In the genomic region with DNA sequence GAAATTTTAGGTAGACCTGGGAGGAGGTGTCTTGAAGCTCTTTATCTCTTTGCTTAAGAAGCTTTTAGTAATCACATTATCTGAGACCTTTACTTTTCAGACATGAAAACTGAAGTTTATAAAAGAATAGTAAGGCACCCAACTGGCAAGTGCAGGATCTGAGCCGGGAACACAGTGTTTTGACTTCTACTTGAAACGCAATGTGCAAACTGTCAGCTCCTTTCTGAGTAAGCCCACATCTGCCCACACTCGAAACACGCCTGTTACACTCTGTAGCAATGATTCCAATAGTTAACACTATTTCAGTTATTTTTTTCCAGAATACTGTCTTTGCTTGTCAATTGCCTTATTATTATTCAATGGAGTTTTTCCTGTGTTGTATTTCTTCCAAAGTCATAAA, we compare ENCODE assay signal across 21 mouse cellular contexts. TPM values are rescaled to one million over a fixed set of nuclear protein-coding genes. Genes with fewer than 3 reads are reported as not detected.
A peak's percentile ranks its signal among the peaks of the same experiment; 100 is the strongest.
DNase-seq lines count a peak whose midpoint lies in the region; ATAC-seq lines count a peak whose summit lies in the region.
"Had no signal": no experiment of that assay in that cellular context is flagged by ENCODE, and none has a peak within 500 bp of the region (broad histone marks: within the 10 kb centered on the region; RNA-seq: fewer than 3 reads in every experiment).

No protein-coding gene starts in this region.

- H3K4me3 ChIP-seq in heart, embryonic 11.5 days (ENCODE audit: low read depth, low read length) = no peak overlapping the region
- H3K4me3 ChIP-seq: embryonic facial prominence, embryonic 13.5 days; forebrain, embryonic 12.5 days; gastrocnemius, adult 2 months; hindbrain, embryonic 10.5 days had no signal

- WGBS in heart, embryonic 11.5 days (ENCODE audit: insufficient replicate concordance) = 83% methylated on average over 4 of the region's 4 CpGs

- no peaks in the 10 kb centered on the region; the same call in 1 of the 2 replicates for H3K36me3 ChIP-seq in heart, embryonic 11.5 days (ENCODE audit: control insufficient read depth, insufficient read depth, low read length)
- H3K36me3 ChIP-seq: forebrain, embryonic 12.5 days; hindbrain, embryonic 10.5 days had no signal

- DNase-seq in heart, adult 11 months = peak; percentile 64
- peak; percentile 48 for DNase-seq in layer of hippocampus, adult 11-12 months (ENCODE audit: low spot score)
- no peak for DNase-seq in layer of hippocampus, postnatal 25 days (ENCODE audit: extremely low spot score in 1 of 2, low spot score in 1 of 2)
- peak; percentile 59 for DNase-seq in right cerebral cortex, adult 18-20 months
- no peak for DNase-seq in right cerebral cortex, adult 2 months (ENCODE audit: low spot score in 2 of 2)
- peak; percentile 46 for DNase-seq in telencephalon, adult 2 months (ENCODE audit: low read depth, low spot score)
- no peak for DNase-seq in adrenal gland, adult (ENCODE audit: inconsistent age in 2 of 2, low spot score in 1 of 2)
- DNase-seq: adrenal gland, postnatal 14 days; cerebellum, adult 18-20 months; cerebellum, adult 9-11 months; cerebellum, postnatal 36 days; gastrocnemius, adult 2 months; gastrocnemius, postnatal 25 days; heart, postnatal 14 days had no signal

- H3K9ac ChIP-seq in heart, embryonic 11.5 days (ENCODE audit: low read depth, low read length) = no peak overlapping the region
- H3K9ac ChIP-seq: embryonic facial prominence, embryonic 13.5 days; forebrain, embryonic 12.5 days; hindbrain, embryonic 14.5 days had no signal

- no peak for ATAC-seq in heart, embryonic 11.5 days (replicated peaks; ENCODE audit: insufficient number of reproducible peaks, low FRiP score, low TSS enrichment)
- ATAC-seq: forebrain, embryonic 16.5 days had no signal

- H3K9me3 ChIP-seq in heart, embryonic 11.5 days (replicated peaks; ENCODE audit: control insufficient read depth, low read length) = no peaks in the 10 kb centered on the region
- H3K9me3 ChIP-seq: embryonic facial prominence, embryonic 13.5 days; forebrain, embryonic 12.5 days; hindbrain, embryonic 10.5 days had no signal

- no peak overlapping the region for H3K4me2 ChIP-seq in heart, embryonic 11.5 days
- H3K4me2 ChIP-seq: embryonic facial prominence, embryonic 13.5 days; forebrain, embryonic 12.5 days; hindbrain, embryonic 14.5 days had no signal

- H3K4me1 ChIP-seq in heart, embryonic 11.5 days (ENCODE audit: control insufficient read depth, insufficient read depth, low read length) = no peaks in the 10 kb centered on the region
- H3K4me1 ChIP-seq: embryonic facial prominence, embryonic 13.5 days; forebrain, embryonic 12.5 days; hindbrain, embryonic 10.5 days had no signal

- no peak overlapping the region for H3K27ac ChIP-seq in heart, embryonic 11.5 days (ENCODE audit: low read depth, low read length)
- H3K27ac ChIP-seq: embryonic facial prominence, embryonic 13.5 days; forebrain, embryonic 12.5 days; gastrocnemius, adult 2 months; hindbrain, embryonic 10.5 days; hindbrain, embryonic 14.5 days had no signal

- no peaks in the 10 kb centered on the region for H3K27me3 ChIP-seq in heart, embryonic 11.5 days (ENCODE audit: control insufficient read depth, insufficient read depth, low read length)
- H3K27me3 ChIP-seq: embryonic facial prominence, embryonic 13.5 days; forebrain, embryonic 12.5 days had no signal

RNA-seq across cellular contexts. Expression of a gene that starts 38.8 kb away (rescaled TPM):
- polyA plus RNA-seq in heart, embryonic 11.5 days (2014; fragmentation: Nextera tagmentation; extraction: Ambion mirVana) = 2.8 and 3.5 TPM in 2 replicates
- total RNA-seq in layer of hippocampus, postnatal 25 days (2021) = 1 to 10 TPM; 3.3 to 4.2 TPM
- total RNA-seq: MEL had no signal

Comparison
In these comparisons a context has a peak if more than half of its experiments do, and no peak if none do; other contexts are left out.
1. DNase-seq: peak in heart, adult 11 months (single experiment), layer of hippocampus, adult 11-12 months (single experiment), right cerebral cortex, adult 18-20 months (single experiment) and telencephalon, adult 2 months (single experiment); none in layer of hippocampus, postnatal 25 days (0 of 2), right cerebral cortex, adult 2 months (0 of 2) and adrenal gland, adult (0 of 2).